Mouse (Mus musculus) liver, postnatal 0 days (tissue): ENCODE measurements at regions not wholly inside any gene's neighbourhood (a gene's known extent, or its start where the extent isn't known, plus 50 kb on each side); places are given as distances from the start of the nearest gene placed in this dataset.

Experiments
- CTCF ChIP-seq: sonication (generic); IDR thresholded peaks from 2 replicates; pipeline ENCODE4 v1.5.1; 2016; ENCODE audit warnings: antibody characterized with exemption, low read depth
- EP300 ChIP-seq: IDR thresholded peaks from 2 replicates; pipeline ENCODE4 v1.6.1; 2016; ENCODE audit warnings: antibody characterized with exemption, low read depth, mild to moderate bottlenecking

GRCm38 (mm10) chr2:47424910-47425309 is 1389.0 kb upstream of the Acvr2a start:
- TF ChIP-seq CTCF (no peak), EP300 (no peak)
